ENCODE assay signal across 23 mouse cellular contexts in the genomic region with DNA sequence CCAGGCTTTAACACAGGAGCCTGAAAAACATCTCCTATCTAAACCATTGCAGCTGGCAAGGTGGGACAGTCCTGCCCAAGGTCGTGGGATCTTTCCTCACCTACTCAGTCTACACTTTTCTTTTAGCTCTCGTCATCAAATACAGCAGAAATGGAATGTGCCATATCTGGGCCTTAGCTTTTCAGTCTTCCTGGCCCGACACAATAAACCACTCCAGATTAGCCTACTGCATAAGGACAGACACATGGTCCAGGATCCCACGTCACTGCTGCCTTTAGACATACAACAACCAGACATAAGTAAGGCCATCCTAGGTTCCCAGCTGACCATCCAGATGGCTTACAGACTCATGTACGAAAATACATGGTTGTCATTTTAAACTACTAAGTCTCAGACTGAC. TPM values are rescaled to one million over a fixed set of nuclear protein-coding genes. Genes with fewer than 3 reads are reported as not detected.
A peak's percentile ranks its signal among the peaks of the same experiment; 100 is the strongest.
DNase-seq lines count a peak whose midpoint lies in the region; ATAC-seq and TF ChIP-seq lines count a peak whose summit lies in the region.
"Had no signal": no experiment of that assay in that cellular context is flagged by ENCODE, and none has a peak within 500 bp of the region (broad histone marks: within the 10 kb centered on the region; RNA-seq: fewer than 3 reads in every experiment).

No protein-coding gene starts in this region.

- intact Hi-C loops in heart, postnatal 25 days (cut with DNase I), result no loop called here
- intact Hi-C loops in left cerebral cortex, adult 2 months (cut with DNase I), result no loop called here
- intact Hi-C loops in left cerebral cortex, postnatal 25 days (cut with DNase I), result loop anchor here (1.0 kb wide), 1 partner anchor 9 kb away; no protein-coding TSS in a partner anchor

- H3K4me3 ChIP-seq in heart, embryonic 16.5 days (ENCODE audit: low read length), result no peak overlapping the region
- H3K4me3 ChIP-seq in left cerebral cortex, adult 2 months, result no peak overlapping the region
- H3K4me3 ChIP-seq: limb, embryonic 12.5 days; liver, embryonic 15.5 days; midbrain, embryonic 15.5 days had no signal

- H3K4me2 ChIP-seq in heart, embryonic 16.5 days (ENCODE audit: low read depth, low read length), result no peak overlapping the region
- H3K4me2 ChIP-seq: limb, embryonic 12.5 days; liver, embryonic 15.5 days; lung, embryonic 14.5 days; midbrain, embryonic 15.5 days had no signal

- 38% methylated on average over 5 of the region's 5 CpGs for WGBS in heart, embryonic 16.5 days

- no peaks in the 10 kb centered on the region for H3K4me1 ChIP-seq in heart, embryonic 16.5 days (ENCODE audit: control insufficient read depth, insufficient read depth, low read length)
- H3K4me1 ChIP-seq: limb, embryonic 12.5 days; liver, embryonic 15.5 days had no signal

- no peak overlapping the region for H3K27ac ChIP-seq in heart, embryonic 16.5 days (ENCODE audit: low read length)
- peak overlapping the region; percentile 46; the same call in 1 of the 2 replicates for H3K27ac ChIP-seq in left cerebral cortex, adult 2 months
- H3K27ac ChIP-seq: limb, embryonic 12.5 days; liver, embryonic 15.5 days; midbrain, embryonic 15.5 days had no signal

- no peaks in the 10 kb centered on the region for H3K27me3 ChIP-seq in heart, embryonic 16.5 days (ENCODE audit: control insufficient read depth, insufficient read depth, low read length)
- H3K27me3 ChIP-seq: limb, embryonic 12.5 days; liver, embryonic 15.5 days; midbrain, embryonic 15.5 days had no signal

- no peak overlapping the region for H3K9ac ChIP-seq in heart, embryonic 16.5 days (ENCODE audit: low read length)
- H3K9ac ChIP-seq: limb, embryonic 12.5 days; liver, embryonic 15.5 days; lung, embryonic 14.5 days; midbrain, embryonic 15.5 days had no signal

- DNase-seq in heart, postnatal 25 days (ENCODE audit: low spot score), result no peak
- peak; percentile 38 for DNase-seq in right cerebral cortex, adult 18-20 months
- DNase-seq in right cerebral cortex, postnatal 4 days, result no peak
- no peak for DNase-seq in left cerebral cortex, adult 2 months (ENCODE audit: extremely low spot score in 1 of 2, low spot score in 2 of 2)
- peak; percentile 30 to 87 for DNase-seq in left cerebral cortex, postnatal 25 days (ENCODE audit: low spot score in 2 of 2)
- no peak for DNase-seq in adrenal gland, adult 8-10 months
- DNase-seq: adrenal gland, postnatal 36 days; B cell, adult 2 months; cerebellum, adult 2 months; cerebellum, postnatal 14 days; heart, postnatal 10 days; kidney, adult 2 months; kidney, postnatal 4 days; lung, embryonic 14.5 days; lung, postnatal 14 days; thymus, postnatal 4 days had no signal

- no peaks in the 10 kb centered on the region for H3K9me3 ChIP-seq in heart, embryonic 16.5 days (replicated peaks; ENCODE audit: control insufficient read depth, low read length)
- H3K9me3 ChIP-seq: limb, embryonic 12.5 days; liver, embryonic 15.5 days; midbrain, embryonic 15.5 days had no signal

- H3K36me3 ChIP-seq in heart, embryonic 16.5 days (ENCODE audit: control insufficient read depth, insufficient read depth), result no peaks in the 10 kb centered on the region
- H3K36me3 ChIP-seq: limb, embryonic 12.5 days; liver, embryonic 15.5 days; midbrain, embryonic 15.5 days had no signal

- no peak for TF ChIP-seq CTCF in left cerebral cortex, adult 2 months (IDR thresholded peaks at IDR 0.05)

- peak; percentile 52 for ATAC-seq in heart, embryonic 16.5 days (replicated peaks; ENCODE audit: extremely low read depth, insufficient read depth, low FRiP score)
- ATAC-seq: forebrain, embryonic 14.5 days; hindbrain, embryonic 16.5 days; midbrain, embryonic 15.5 days had no signal

RNA-seq across cellular contexts. Expression of a gene that starts 28.0 kb away (rescaled TPM):
- polyA plus RNA-seq in heart, embryonic 16.5 days (2015; fragmentation: Nextera tagmentation; extraction: Ambion mirVana), result 97.4 and 97.5 TPM in 2 replicates
- total RNA-seq in heart, postnatal 25 days (2021), result 10 to 100 TPM; 22.8 to 26.4 TPM
- total RNA-seq in left cerebral cortex, adult 2 months (2021), result 10 to 100 TPM; 17.9 to 18.7 TPM
- 10 to 100 TPM; 20.8 to 22.6 TPM for total RNA-seq in left cerebral cortex, postnatal 25 days (2021)
- 10 to 100 TPM; 59.4 to 66.5 (median 60.9) TPM for total RNA-seq in adrenal gland, adult 8-10 months (2022)
- total RNA-seq: neutrophil, adult 5-6 weeks had no signal

RNA-seq across cellular contexts. Expression of a gene that starts 44.0 kb away (rescaled TPM):
- 61.7 and 65.0 TPM in 2 replicates for polyA plus RNA-seq in heart, embryonic 16.5 days (2015; fragmentation: Nextera tagmentation; extraction: Ambion mirVana)
- 100 to 1,000 TPM; 155 to 156 TPM for total RNA-seq in heart, postnatal 25 days (2021)
- total RNA-seq in left cerebral cortex, adult 2 months (2021), result 100 to 1,000 TPM in 1 of 2 experiments, 10 to 100 TPM in 1; 96.9 to 107 TPM
- total RNA-seq in left cerebral cortex, postnatal 25 days (2021), result 100 to 1,000 TPM; 103 to 111 TPM
- total RNA-seq in adrenal gland, adult 8-10 months (2022), result 10 to 100 TPM; 47.3 to 54.3 (median 51.8) TPM

Comparison
In these comparisons a context has a peak if more than half of its experiments do, and no peak if none do; other contexts are left out.
1. DNase-seq: peak in right cerebral cortex, adult 18-20 months (single experiment) and left cerebral cortex, postnatal 25 days (2 of 2); none in heart, postnatal 25 days (single experiment), right cerebral cortex, postnatal 4 days (single experiment), left cerebral cortex, adult 2 months (0 of 2) and adrenal gland, adult 8-10 months (single experiment).